Mouse (Mus musculus) midbrain, postnatal 0 days (tissue): ENCODE measurements at regions not wholly inside any gene's neighbourhood (a gene's known extent, or its start where the extent isn't known, plus 50 kb on each side); places are given as distances from the start of the nearest gene placed in this dataset.

Source experiments
- ATAC-seq: fragments of 200-750 bp; cut with Nextera tagmentation; 2 replicates; pipeline ENCODE4 v1.8.0; 2017; ENCODE audit warnings: moderate number of reproducible peaks, mild to moderate bottlenecking, moderate TSS enrichment, moderate library complexity; ENCODE audit not compliant: low FRiP score
- DNase-seq: peaks from one replicate; pipeline ENCODE4 v3.0.0-alpha.2; 2015; ENCODE audit warnings: low spot score
- H3K27ac ChIP-seq: fragments of 300-500 bp; sonication (generic); 2 replicates; pipeline ENCODE4 v1.5.1; 2014; ENCODE audit warnings: low read depth, mild to moderate bottlenecking, low read length, mixed read lengths
- H3K27me3 ChIP-seq: fragments of 300-500 bp; sonication (generic); 2 replicates; pipeline ENCODE4 v1.6.1; 2014; ENCODE audit warnings: low read length, control low read depth, mixed read lengths; ENCODE audit not compliant: insufficient read depth
- H3K36me3 ChIP-seq: fragments of 300-500 bp; sonication (generic); 2 replicates; pipeline ENCODE4 v1.6.1; 2014; ENCODE audit warnings: low read length, control low read depth, mixed read lengths; ENCODE audit not compliant: insufficient read depth
- H3K4me1 ChIP-seq: fragments of 300-500 bp; sonication (generic); 2 replicates; pipeline ENCODE4 v1.6.1; 2014; ENCODE audit warnings: mild to moderate bottlenecking, control low read depth, antibody characterized with exemption, low read length, mixed read lengths; ENCODE audit not compliant: insufficient read depth
- H3K4me2 ChIP-seq: fragments of 300-500 bp; sonication (generic); 2 replicates; pipeline ENCODE4 v1.6.1; 2014; ENCODE audit warnings: low read depth, mild to moderate bottlenecking, low read length, mixed read lengths; ENCODE audit not compliant: poor library complexity, severe bottlenecking
- H3K4me3 ChIP-seq: fragments of 300-500 bp; sonication (generic); 2 replicates; pipeline ENCODE4 v1.5.1; 2014; ENCODE audit warnings: low read depth, mild to moderate bottlenecking, low read length, moderate library complexity
- H3K9ac ChIP-seq: fragments of 300-500 bp; sonication (generic); replicated peaks from 2 replicates; pipeline ENCODE4 v1.6.1; 2014; ENCODE audit warnings: mild to moderate bottlenecking, low read length, moderate library complexity, mixed read lengths; ENCODE audit not compliant: poor library complexity, severe bottlenecking
- H3K9me3 ChIP-seq: fragments of 300-500 bp; sonication (generic); 2 replicates; pipeline ENCODE4 v1.6.1; 2016; ENCODE audit warnings: low read length, control low read depth
- CTCF ChIP-seq: IDR thresholded peaks from 2 replicates; pipeline ENCODE4 v1.5.1; 2016; ENCODE audit warnings: antibody characterized with exemption, mild to moderate bottlenecking
- WGBS: fragments of 180-500 bp; shearing (Covaris S2); extraction: QIAGEN DNeasy Blood & Tissue Kit; methylation state at CpG from one replicate; pipeline ENCODE4 v1.1.7; 2014; 5-methylcytosine and 5-hydroxymethylcytosine counted together

GRCm38 (mm10) chr1:110194481-110194880 is 212.2 kb downstream of the Cdh7 start:
- WGBS: 91% methylated on average over 2 of the region's 2 CpGs
- Histone ChIP-seq H3K9me3 (no peaks in the 10 kb centered on the region), H3K4me1 (no peaks in the 10 kb centered on the region), H3K4me3 (no peak overlapping the region), H3K27ac (no peak overlapping the region), H3K4me2 (no peak overlapping the region), H3K27me3 (no peaks in the 10 kb centered on the region), H3K9ac (no peak overlapping the region), H3K36me3 (no peaks in the 10 kb centered on the region)
- TF ChIP-seq CTCF: no peak
- DNase-seq (no peak), ATAC-seq (no peak)

GRCm38 (mm10) chr1:110215956-110216355 is 233.7 kb downstream of the Cdh7 start:
- Histone ChIP-seq H3K27me3 (no peaks in the 10 kb centered on the region), H3K36me3 (no peaks in the 10 kb centered on the region), H3K4me1 (no peaks in the 10 kb centered on the region), H3K9me3 (no peaks in the 10 kb centered on the region), H3K27ac (no peak overlapping the region), H3K4me3 (no peak overlapping the region), H3K4me2 (no peak overlapping the region), H3K9ac (no peak overlapping the region)
- 74% methylated on average over 1 of the region's 1 CpGs for WGBS
- no peak for TF ChIP-seq CTCF
- ATAC-seq (no peak), DNase-seq (no peak)

- no peak for TF ChIP-seq CTCF
- Histone ChIP-seq H3K9me3 (no peaks in the 10 kb centered on the region), H3K27ac (no peak overlapping the region), H3K9ac (no peak overlapping the region), H3K36me3 (no peaks in the 10 kb centered on the region), H3K27me3 (no peaks in the 10 kb centered on the region), H3K4me1 (no peaks in the 10 kb centered on the region), H3K4me3 (no peak overlapping the region), H3K4me2 (no peak overlapping the region)
- peak; percentile 29 for DNase-seq
- ATAC-seq: no peak
- WGBS: 74% methylated on average over 4 of the region's 4 CpGs
Observed at GRCm38 (mm10) chr1:110246218-110246617, 264.0 kb downstream of the Cdh7 start.
